Mouse (Mus musculus): Measurements from ENCODE around the gene Gm10309. TPM values are rescaled to one million over a fixed set of nuclear protein-coding genes. Genes with fewer than 3 reads are reported as not detected.

Gene Gm10309
- polyA plus RNA-seq (2012; fragmentation: generic; extraction: Trizol) = under 1 TPM in 1 of 2 experiments, not detected in 1; 0.12 TPM

GRCm38 (mm10) chr17:86505183-86505631 lies at the start of gene Gm10309:
Gene Gm10309, minus strand, starts transcription at chr17:86505232.

Other genes with a start within 250 kb of the Gm10309 start
- under 1 TPM in 1 of 2 experiments, not detected in 1; 0.42 TPM for gene Epas1, start 248.5 kb upstream of the Gm10309 start, polyA plus RNA-seq (2012; fragmentation: generic; extraction: Trizol)

Measured in C3H10T1/2 (cell line).